Mouse (Mus musculus): ENCODE data around the gene Lrrc3b.

- TF ChIP-seq POLR2A (IDR thresholded peaks at IDR 0.05; ENCODE audit: low read depth, low read length), result no peak
- TF ChIP-seq CTCF (IDR thresholded peaks at IDR 0.05; ENCODE audit: extremely low read depth, insufficient read depth, insufficient read length, insufficient replicate concordance), result no peak
These were observed 6.4 kb downstream of the Lrrc3b start for GRCm38 (mm10) chr14:15432396-15432795.

Data from spleen, adult 2 months (tissue).